Mouse (Mus musculus) monocyte, adult 59 days (primary cell): Measurements from ENCODE around the gene Olfr860. TPM values are rescaled to one million over a fixed set of nuclear protein-coding genes. Genes with fewer than 3 reads are reported as not detected.

Source experiments
- total RNA-seq, 2 experiments: library from RNA; stranded (reverse); gene quantifications; one replicate each; pipeline ENCODE4 v1.2.4; 2023

Olfr860 gene
- not detected for total RNA-seq

DNA sequence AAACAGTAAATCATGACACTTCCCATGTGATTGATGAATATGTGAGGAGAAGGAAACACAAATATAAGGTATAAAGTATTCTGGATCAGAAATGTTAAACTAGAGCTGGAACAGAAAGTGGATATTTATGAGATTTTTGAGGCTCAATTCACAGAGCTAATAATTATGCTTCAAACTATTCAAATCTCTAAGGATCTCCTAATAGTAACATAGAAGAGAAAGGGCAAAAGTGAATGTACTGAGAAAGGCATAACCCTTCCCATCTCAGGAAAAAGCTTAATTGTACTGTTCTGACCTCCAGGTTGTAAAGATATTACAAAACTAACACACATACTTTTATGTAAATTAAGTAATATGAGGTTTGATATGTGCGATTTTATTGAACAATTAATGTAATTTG is at the start of gene Olfr860:
Olfr860 (minus strand) TSS at position 101 of the 400 bp plus-strand sequence.

GRCm38 (mm10) chr9:19887904-19888303 is 38.4 kb upstream of the Olfr860 start, which contains the start of gene Olfr862:
Olfr862 (minus strand) TSS chr9:19888004.

GRCm38 (mm10) chr9:19804606-19805005 is 44.9 kb downstream of the Olfr860 start, which contains the start of gene Olfr859:
Olfr859 (plus strand) TSS chr9:19804906.

Other genes starting within 250 kb of the Olfr860 start
- gene Zfp317, start 227.6 kb downstream of the Olfr860 start, total RNA-seq = 10 to 100 TPM; 12.4 to 17.1 TPM
- gene Olfr857, start 140.3 kb downstream of the Olfr860 start, total RNA-seq = not detected
- not detected for gene Olfr58, start 69.5 kb downstream of the Olfr860 start, total RNA-seq
- gene Olfr859, start 44.8 kb downstream of the Olfr860 start, total RNA-seq = not detected
- not detected for gene Olfr862, start 38.3 kb upstream of the Olfr860 start, total RNA-seq
- not detected for gene Olfr77, start 67.1 kb upstream of the Olfr860 start, total RNA-seq
- not detected for gene Olfr866, start 178.3 kb upstream of the Olfr860 start, total RNA-seq
- gene Olfr867, start 207.8 kb upstream of the Olfr860 start, total RNA-seq = not detected
- not detected for gene Olfr868, start 248.9 kb upstream of the Olfr860 start, total RNA-seq